Mouse (Mus musculus) neural tube, embryonic 14.5 days (tissue): ENCODE measurements around the gene Adcy2. TPM values are rescaled to one million over a fixed set of nuclear protein-coding genes. Genes with fewer than 3 reads are reported as not detected.

Experiments
- ATAC-seq: fragments of 200-750 bp; cut with Nextera tagmentation; 2 replicates; pipeline ENCODE4 v1.8.0; 2017; ENCODE audit warnings: low read depth, mild to moderate bottlenecking, moderate TSS enrichment, moderate library complexity
- H3K27ac ChIP-seq: fragments of 300-500 bp; sonication (generic); 2 replicates; pipeline ENCODE4 v1.5.1; 2014; ENCODE audit warnings: low read depth, mild to moderate bottlenecking, control low read depth, low read length, moderate library complexity, mixed read lengths
- H3K27me3 ChIP-seq: fragments of 300-500 bp; sonication (generic); 2 replicates; pipeline ENCODE4 v1.6.1; 2014; ENCODE audit warnings: low read length; ENCODE audit not compliant: control insufficient read depth, insufficient read depth
- H3K36me3 ChIP-seq: fragments of 300-500 bp; sonication (generic); 2 replicates; pipeline ENCODE4 v1.6.1; 2014; ENCODE audit warnings: low read length, mixed read lengths; ENCODE audit not compliant: control insufficient read depth, insufficient read depth
- H3K4me1 ChIP-seq: fragments of 300-500 bp; sonication (generic); 2 replicates; pipeline ENCODE4 v1.6.1; 2014; ENCODE audit warnings: low read length; ENCODE audit not compliant: control insufficient read depth, insufficient read depth
- H3K4me2 ChIP-seq: fragments of 300-500 bp; sonication (generic); 2 replicates; pipeline ENCODE4 v1.6.1; 2014; ENCODE audit warnings: mild to moderate bottlenecking, low read depth, low read length, control low read depth
- H3K4me3 ChIP-seq: fragments of 300-500 bp; sonication (generic); 2 replicates; pipeline ENCODE4 v1.5.1; 2014; ENCODE audit warnings: low read depth, low read length, control low read depth, mixed read lengths
- H3K9ac ChIP-seq: fragments of 300-500 bp; sonication (generic); replicated peaks from 2 replicates; pipeline ENCODE4 v1.6.1; 2014; ENCODE audit warnings: low read depth, mild to moderate bottlenecking, control low read depth, low read length, mixed read lengths
- H3K9me3 ChIP-seq: fragments of 300-500 bp; sonication (generic); 2 replicates; pipeline ENCODE4 v1.6.1; 2016; ENCODE audit warnings: low read length; ENCODE audit not compliant: control insufficient read depth
- WGBS: fragments of 180-500 bp; shearing (Covaris S2); extraction: QIAGEN DNeasy Blood & Tissue Kit; methylation state at CpG from one replicate; pipeline ENCODE4 v1.1.7; 2014; 5-methylcytosine and 5-hydroxymethylcytosine counted together
- polyA plus RNA-seq: library from polyadenylated mRNA; unstranded; fragments of >200 nt; fragmentation: Nextera tagmentation; extraction: Ambion mirVana; gene quantifications from 2 replicates; pipeline ENCODE4 v1.2.1, GENCODE M21; 2014

Adcy2 gene
- polyA plus RNA-seq, 1 experiment from 2014 or later = 21.1 TPM

GRCm38 (mm10) chr13:68931602-68932282 is 67.6 kb downstream of the Adcy2 start:
- Histone ChIP-seq H3K4me1 (no peaks in the 10 kb centered on the region), H3K27me3 (no peaks in the 10 kb centered on the region), H3K4me2 (no peak overlapping the region), H3K36me3 (no peaks in the 10 kb centered on the region), H3K9ac (no peak overlapping the region), H3K4me3 (no peak overlapping the region), H3K9me3 (no peaks in the 10 kb centered on the region), H3K27ac (no peak overlapping the region)
- no peak for ATAC-seq
- 83% methylated on average over 8 of the region's 8 CpGs for WGBS

GRCm38 (mm10) chr13:68928469-68928868 is 70.9 kb downstream of the Adcy2 start:
- WGBS = 86% methylated on average over 6 of the region's 6 CpGs
- H3K4me2 ChIP-seq = no peak overlapping the region
- H3K9ac ChIP-seq = no peak overlapping the region

GRCm38 (mm10) chr13:68913666-68914288 is 85.6 kb downstream of the Adcy2 start:
- no peak for ATAC-seq
- Histone ChIP-seq H3K9ac (no peak overlapping the region), H3K9me3 (no peaks in the 10 kb centered on the region), H3K27ac (no peak overlapping the region), H3K4me3 (no peak overlapping the region), H3K36me3 (no peaks in the 10 kb centered on the region), H3K4me1 (no peaks in the 10 kb centered on the region), H3K27me3 (no peaks in the 10 kb centered on the region), H3K4me2 (no peak overlapping the region)
- WGBS = 86% methylated on average over 11 of the region's 11 CpGs

More at GRCm38 (mm10) chr13:68928469-68928868, 70.9 kb downstream of the Adcy2 start:
- no peak for ATAC-seq
- Histone ChIP-seq H3K4me3 (no peak overlapping the region), H3K27ac (no peak overlapping the region), H3K9me3 (no peaks in the 10 kb centered on the region), H3K36me3 (no peaks in the 10 kb centered on the region), H3K27me3 (no peaks in the 10 kb centered on the region), H3K4me1 (no peaks in the 10 kb centered on the region)

- no peak overlapping the region for H3K4me3 ChIP-seq
- WGBS = 75% methylated on average over 1 of the region's 1 CpGs
- no peak for ATAC-seq
Measured at GRCm38 (mm10) chr13:68906667-68907066, 92.7 kb downstream of the Adcy2 start.

GRCm38 (mm10) chr13:68902708-68903107 is 96.6 kb downstream of the Adcy2 start:
- ATAC-seq = no peak
- Histone ChIP-seq H3K4me2 (no peak overlapping the region), H3K9me3 (no peaks in the 10 kb centered on the region), H3K36me3 (no peaks in the 10 kb centered on the region), H3K4me1 (no peaks in the 10 kb centered on the region), H3K9ac (no peak overlapping the region), H3K4me3 (no peak overlapping the region), H3K27ac (no peak overlapping the region), H3K27me3 (no peaks in the 10 kb centered on the region)
- WGBS = 93% methylated on average over 1 of the region's 1 CpGs

More at GRCm38 (mm10) chr13:68906667-68907066, 92.7 kb downstream of the Adcy2 start:
- H3K27me3 ChIP-seq = no peaks in the 10 kb centered on the region
- no peak overlapping the region for H3K9ac ChIP-seq
- no peaks in the 10 kb centered on the region for H3K36me3 ChIP-seq
- H3K4me2 ChIP-seq = no peak overlapping the region
- no peaks in the 10 kb centered on the region for H3K4me1 ChIP-seq
- H3K27ac ChIP-seq = no peak overlapping the region
- no peaks in the 10 kb centered on the region for H3K9me3 ChIP-seq

- Histone ChIP-seq H3K36me3 (no peaks in the 10 kb centered on the region), H3K27me3 (no peaks in the 10 kb centered on the region), H3K27ac (no peak overlapping the region), H3K4me1 (no peaks in the 10 kb centered on the region), H3K9me3 (no peaks in the 10 kb centered on the region), H3K4me2 (no peak overlapping the region), H3K4me3 (no peak overlapping the region), H3K9ac (no peak overlapping the region)
- 92% methylated on average over 9 of the region's 9 CpGs for WGBS
- no peak for ATAC-seq
Measured at GRCm38 (mm10) chr13:68889929-68890593, 109.3 kb downstream of the Adcy2 start.

- ATAC-seq = no peak
- H3K27me3 ChIP-seq = no peaks in the 10 kb centered on the region
- H3K9ac ChIP-seq = no peak overlapping the region
- no peaks in the 10 kb centered on the region for H3K36me3 ChIP-seq
- H3K4me3 ChIP-seq = no peak overlapping the region
- no peak overlapping the region for H3K4me2 ChIP-seq
- 95% methylated on average over 6 of the region's 6 CpGs for WGBS
- no peak overlapping the region for H3K27ac ChIP-seq
- no peaks in the 10 kb centered on the region for H3K4me1 ChIP-seq
- H3K9me3 ChIP-seq = no peaks in the 10 kb centered on the region
Measured at GRCm38 (mm10) chr13:68868776-68869175, 130.6 kb downstream of the Adcy2 start.

GRCm38 (mm10) chr13:68867940-68868655 is 131.2 kb downstream of the Adcy2 start:
- Histone ChIP-seq H3K4me3 (no peak overlapping the region), H3K4me1 (no peaks in the 10 kb centered on the region), H3K27ac (no peak overlapping the region), H3K9ac (no peak overlapping the region), H3K9me3 (no peaks in the 10 kb centered on the region), H3K27me3 (no peaks in the 10 kb centered on the region), H3K4me2 (no peak overlapping the region), H3K36me3 (no peaks in the 10 kb centered on the region)
- ATAC-seq = no peak
- 81% methylated on average over 1 of the region's 1 CpGs for WGBS
